Mouse (Mus musculus): ENCODE data around the gene Slc16a7.

The Slc16a7 gene

DNA sequence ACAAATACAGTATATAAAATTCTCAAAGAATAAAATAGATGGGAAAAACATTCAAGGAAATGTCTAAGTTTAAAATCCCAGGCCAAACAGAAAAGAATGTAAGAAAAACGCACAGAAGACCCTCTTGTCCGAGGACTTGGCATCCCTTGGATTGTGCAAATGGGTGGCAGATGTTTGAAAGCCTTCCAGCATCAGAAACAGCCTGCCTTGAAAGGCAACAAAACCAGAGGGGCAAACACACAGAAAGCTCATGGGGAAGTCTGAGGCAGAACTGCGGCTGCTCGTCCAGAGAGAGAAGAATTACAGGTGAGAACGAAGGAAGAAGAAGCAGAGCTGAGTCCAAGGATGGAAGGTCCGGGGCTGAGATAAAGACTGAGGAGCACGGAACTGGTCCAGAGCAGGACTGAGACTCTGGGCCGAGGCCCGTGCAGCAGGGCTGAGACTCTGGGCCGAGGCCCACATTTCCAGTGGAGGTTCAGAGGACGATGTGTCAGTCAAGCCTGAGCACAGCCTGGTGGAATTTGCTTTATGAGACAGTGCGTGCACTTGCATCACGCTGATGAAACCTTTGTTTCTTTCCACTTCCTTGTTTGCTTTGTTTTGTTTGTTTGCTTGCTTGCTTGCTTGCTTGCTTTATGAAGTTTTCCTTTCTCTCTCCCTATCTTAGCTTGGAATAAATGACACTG is 65.0 kb downstream of the Slc16a7 start:
- DNase-seq (ENCODE audit: low spot score), result no peak

DNA sequence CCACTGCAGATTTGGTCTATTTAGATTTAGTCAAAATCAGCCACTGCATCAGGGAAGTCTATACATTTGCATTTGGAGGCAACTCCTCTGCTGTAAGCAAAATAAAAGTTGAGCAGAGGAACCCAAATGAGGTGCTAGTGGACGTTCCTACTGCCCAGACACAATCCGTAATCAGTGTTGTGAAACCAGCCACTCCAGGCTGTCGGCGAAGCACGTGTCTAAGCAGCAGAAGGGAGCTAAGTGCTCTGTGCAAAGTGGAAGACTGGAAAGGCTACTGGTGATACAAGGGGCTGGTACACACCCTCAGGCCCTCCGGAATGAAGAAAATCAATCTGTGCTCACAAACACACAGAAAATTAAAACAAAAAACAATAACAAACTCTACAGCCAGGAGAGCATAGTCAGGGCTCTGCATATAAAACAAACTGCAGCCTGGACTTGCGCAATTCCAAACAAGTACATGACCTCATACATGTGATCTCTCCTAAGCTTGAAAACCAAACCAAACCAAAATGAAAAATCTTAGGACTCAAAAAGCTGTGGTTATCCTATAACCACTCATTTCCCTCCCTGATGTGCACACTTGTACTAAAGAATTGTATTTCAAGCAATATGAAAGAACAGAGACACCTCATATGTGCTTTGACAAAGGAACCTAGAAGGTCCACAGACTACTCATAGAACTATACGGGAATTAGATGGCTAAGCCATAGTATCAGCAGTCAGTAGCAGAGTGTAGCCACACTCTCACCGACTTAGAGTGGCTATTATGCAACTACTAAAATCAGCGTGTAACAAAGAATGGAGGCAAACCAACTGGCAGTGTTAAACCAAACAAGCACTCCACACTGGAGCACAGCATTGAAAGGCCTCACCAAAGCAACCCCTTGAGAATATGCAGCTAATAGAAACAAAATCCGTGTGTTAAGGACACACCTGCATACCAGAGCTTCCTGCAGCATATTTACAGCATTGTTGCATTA is 67.5 kb downstream of the Slc16a7 start:
- no peak for DNase-seq (ENCODE audit: low spot score)

DNA sequence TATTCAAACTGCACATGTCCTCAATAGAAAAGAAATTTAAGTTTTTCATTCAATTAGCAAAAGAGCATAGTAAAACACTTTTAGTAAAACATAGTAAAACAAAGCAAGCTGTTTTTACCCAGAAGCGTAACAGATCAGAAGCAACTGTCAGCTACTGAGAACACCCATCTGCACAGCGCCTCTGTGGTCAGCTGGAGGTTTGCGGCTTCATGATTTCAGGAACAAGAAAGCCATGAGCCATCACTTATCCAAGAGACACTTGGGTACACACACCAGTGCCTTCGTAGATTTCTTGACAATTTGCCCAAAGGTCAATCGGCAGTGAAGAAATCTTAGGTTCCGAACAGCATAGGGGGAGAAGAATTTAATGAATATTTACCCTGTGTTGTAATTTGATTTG is 71.9 kb downstream of the Slc16a7 start:
- no peak for DNase-seq (ENCODE audit: low spot score)

DNA sequence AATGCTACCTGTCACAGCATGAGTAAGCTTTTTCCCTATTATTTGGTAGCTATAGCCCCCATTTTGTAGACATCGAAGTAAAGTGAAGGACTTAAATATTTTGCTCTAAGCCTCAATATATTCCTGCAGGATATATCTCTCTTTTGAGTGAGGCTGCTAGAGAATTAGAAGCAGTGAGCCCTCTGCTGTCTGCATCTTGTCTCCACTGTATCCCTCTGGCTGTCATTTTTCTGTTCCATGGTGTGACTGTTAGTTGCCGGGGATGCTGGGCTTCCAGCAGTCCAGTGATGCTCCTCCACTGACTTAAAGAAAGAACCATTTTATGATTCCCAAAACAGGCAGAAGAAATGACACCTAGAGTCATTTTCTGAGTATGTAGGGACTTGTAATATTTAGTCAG is 78.4 kb downstream of the Slc16a7 start:
- DNase-seq (ENCODE audit: low spot score), result no peak

DNA sequence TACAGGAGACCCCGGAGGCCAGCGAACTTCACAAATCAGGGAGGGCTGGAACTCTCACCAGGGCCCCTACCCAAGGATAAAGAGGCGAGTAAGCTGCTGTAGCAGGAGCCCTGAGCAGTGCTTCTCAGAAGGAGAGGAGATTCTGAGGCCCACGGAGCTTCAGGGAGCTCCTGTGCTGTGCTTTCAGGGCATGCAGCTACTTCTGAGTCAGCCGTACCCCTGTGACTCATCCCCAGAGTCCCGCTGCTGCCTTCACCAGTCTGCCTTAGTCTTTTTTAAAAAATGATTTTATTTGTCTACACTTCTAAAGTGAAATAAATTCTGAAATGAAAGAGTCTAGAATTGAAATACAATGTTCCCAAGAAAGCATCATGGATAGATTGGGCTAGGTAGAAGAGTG is 91.2 kb downstream of the Slc16a7 start:
- DNase-seq (ENCODE audit: low spot score), result no peak

DNA sequence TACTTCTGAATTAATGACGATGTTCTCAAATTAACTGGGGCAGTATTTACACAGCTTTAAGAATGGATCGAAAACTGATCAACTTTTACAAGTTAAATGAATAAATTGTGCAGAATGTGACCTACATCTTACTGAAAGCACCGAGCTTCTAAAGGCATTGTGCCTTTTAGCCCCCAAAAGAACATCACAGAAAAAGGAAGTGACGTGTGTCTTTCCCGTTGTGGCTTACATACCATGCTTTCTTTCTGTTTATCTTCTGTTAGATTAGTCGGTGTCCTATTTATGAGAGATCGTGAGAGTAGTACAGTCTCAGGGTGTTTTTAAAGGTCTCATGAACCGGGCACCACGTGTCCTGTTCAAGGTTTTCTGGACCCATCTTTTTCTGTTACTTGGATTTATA is 98.9 kb downstream of the Slc16a7 start:
- DNase-seq (ENCODE audit: low spot score), result no peak

DNA sequence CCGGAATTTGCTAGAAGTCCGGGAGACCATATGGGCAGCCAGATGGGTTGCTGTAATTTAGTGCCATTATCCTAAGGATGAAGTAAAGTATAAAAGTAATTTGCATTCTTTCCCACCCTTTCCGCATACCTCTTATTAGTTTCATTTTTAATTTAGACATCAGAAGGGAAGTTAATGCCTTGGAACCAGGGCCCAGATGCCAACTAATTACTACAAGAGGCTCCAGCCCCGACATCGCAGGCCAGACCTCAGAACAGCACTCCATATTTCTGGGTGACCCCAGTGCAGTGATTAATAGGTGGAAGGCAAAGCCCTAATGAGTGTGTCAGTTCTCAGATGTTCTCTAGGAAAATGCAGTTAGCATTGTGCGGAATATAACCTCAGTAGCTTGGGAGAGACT is 100.7 kb downstream of the Slc16a7 start:
- DNase-seq (ENCODE audit: low spot score), result no peak

DNA sequence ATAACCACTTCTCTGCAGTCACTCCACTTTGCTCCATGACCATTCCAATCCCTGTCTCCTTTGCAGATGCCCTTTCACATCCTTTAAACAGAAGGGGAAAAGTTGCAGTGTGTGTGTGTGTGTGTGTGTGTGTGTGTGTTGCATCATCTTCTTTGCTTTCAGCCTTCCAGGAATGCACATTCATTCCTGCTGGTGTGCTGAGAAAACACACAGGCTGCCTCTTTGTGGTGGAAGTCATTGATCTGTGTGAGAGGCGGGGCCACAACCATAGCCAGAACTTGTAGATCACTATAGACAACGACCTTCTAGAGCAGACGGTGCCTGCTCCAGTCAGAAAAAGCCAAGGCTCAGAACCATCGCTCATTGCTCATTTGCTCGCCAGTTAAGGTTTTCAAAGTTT is 103.9 kb downstream of the Slc16a7 start:
- no peak for DNase-seq (ENCODE audit: low spot score)

DNA sequence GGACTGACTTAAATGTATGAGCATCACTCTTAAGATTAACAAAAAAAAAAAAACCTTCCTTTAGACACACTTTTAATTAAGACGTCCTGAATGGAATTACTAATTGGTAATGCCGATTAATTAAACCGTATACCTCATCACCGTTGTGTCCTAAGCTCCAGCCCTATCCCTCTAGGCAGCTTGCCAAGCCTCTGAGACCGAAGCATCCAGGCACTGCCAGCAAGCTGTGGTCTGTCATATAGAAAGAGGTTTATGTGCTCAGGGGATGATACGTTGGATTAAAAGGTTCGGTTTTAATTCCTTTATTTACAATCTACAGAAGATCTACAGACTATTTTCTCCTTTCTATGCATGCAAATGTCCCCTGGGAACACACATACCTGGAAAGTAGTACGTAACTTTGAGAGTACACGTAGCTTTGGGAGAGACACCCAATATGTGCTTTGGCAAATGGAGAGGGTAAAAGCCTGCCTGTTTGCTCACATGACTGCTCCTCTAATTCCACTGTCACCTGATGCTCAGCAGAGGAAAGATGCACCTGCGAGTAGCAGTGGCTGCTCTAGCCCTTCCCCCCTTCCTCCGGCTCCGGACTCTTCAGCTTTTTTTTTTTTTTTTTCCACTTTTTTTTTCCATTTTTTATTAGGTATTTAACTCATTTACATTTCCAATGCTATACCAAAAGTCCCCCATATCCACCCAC is 114.0 kb downstream of the Slc16a7 start:
- DNase-seq (ENCODE audit: low spot score), result no peak

DNA sequence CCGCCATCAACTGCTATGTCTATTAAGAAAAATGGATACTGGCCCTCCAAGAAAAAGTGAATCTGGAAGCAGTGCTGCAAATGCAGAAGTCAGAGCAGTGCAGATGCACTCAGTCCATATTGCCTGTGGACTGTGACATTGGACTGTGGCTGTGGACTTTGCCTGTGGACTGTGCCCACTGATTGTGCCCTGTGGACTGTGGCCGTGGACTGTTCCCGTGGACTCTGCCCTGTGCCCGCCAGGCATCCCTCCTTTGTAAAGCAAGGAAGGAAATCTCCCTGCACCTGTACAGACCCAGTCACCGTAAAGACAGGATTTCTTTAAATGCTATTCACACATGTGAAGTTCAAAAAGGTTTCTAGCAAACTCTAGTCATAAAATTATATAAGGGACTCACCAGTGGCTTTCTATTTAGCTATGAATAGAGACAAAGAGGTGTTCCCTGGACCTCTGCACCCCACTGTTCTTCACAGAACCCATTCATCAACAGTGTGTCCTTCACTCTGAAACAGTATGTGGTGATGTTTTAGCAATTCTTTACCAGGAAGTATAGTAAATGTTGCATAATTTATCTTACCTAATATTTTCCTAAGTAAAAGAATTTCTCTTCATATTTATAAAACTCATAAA is 114.6 kb downstream of the Slc16a7 start:
- DNase-seq (ENCODE audit: low spot score), result no peak

DNA sequence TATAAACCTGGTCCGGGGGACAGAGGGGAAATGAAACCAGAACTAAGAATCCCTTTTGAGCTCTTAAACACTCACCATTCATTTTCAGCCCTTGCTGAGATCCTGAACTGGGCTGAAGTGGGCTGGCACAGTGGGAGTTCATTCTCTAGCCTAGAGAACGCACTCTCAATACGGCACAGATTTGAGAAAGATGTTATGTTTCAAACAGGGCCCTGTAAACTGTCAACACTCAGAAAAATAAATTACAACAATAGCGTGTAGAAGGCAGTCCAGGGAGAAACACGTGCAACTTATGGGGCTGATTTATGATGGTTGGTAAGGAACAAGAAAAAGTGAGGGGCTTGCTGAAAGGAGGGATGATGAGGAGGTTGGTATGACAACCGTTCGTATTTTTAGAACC is 115.5 kb downstream of the Slc16a7 start:
- DNase-seq (ENCODE audit: low spot score), result no peak

DNA sequence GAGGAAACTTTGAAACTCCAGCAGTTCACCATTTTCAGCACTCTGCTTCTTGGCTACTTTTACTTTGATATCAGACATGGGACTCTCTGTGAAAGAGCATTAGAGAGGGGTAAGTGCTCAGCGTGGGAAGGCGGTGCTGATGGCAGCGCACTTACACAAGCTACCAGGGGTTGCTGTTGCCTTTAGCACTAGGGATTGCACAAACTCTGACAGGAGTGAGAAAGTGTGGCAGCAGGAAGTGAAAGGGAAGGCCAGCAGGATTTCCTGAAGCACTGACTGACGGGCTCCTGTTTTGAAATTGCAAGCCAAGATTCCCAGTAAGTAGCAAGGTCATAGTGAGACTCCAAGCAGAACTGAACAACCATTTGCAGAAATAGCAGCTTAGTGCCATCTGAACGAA is 117.8 kb downstream of the Slc16a7 start:
- DNase-seq (ENCODE audit: low spot score), result no peak

DNA sequence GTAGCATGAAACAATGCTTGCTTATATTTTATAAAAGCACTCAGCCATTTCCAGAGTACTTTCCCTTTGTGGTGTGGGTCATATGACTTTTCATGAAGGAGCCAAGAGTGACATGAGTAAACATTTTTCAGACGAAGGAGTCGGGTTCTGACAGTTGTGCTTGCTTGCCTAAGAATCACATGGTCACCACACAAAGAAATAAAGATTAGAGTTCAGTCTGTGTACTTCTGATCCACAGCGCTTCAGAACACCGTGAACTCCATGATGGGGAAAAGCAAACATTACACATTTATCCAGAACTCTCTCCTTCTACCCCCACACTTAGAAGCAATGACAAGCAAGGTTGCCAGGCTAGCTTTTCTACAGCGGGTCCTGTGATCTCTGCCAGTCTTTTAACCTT is 119.0 kb downstream of the Slc16a7 start:
- no peak for DNase-seq (ENCODE audit: low spot score)

DNA sequence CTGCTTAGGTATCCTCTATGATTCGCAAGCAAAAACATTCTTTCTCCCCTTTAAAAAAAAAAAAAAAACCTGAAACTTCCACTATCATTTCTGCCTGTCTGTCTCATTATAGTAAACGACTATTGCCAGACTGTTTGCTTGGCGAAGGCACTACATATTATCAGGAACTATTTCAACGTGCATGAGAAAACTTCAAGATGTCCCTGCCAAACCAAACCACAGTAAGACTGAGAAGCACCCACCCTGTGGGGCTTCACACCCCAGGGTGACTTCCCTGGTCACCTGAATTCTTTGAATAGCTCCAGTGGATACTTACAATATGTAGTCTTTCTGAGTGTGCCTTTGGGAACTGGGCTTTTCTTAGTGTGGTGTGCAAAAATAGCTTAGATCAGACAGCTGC is 122.9 kb downstream of the Slc16a7 start:
- DNase-seq (ENCODE audit: low spot score), result no peak

DNA sequence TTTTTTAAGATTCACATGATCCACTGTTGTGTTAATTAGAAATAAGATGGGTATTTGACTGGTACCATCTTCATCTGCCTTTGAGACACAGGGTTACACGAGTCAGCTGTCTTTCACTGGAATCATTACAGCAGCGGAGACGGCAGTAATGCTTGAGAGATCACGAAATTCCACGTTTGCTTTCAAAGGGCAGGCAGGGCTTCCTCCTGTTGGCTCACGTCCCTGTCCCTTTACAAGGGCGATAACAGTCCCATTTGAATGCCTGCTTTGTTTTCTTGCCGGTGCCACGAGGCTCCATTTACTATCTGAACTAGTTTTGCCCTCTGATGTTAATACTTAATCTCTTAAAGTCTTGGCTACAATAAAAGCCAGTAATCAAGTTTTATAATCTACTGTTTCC is 123.4 kb downstream of the Slc16a7 start:
- DNase-seq (ENCODE audit: low spot score), result no peak

DNA sequence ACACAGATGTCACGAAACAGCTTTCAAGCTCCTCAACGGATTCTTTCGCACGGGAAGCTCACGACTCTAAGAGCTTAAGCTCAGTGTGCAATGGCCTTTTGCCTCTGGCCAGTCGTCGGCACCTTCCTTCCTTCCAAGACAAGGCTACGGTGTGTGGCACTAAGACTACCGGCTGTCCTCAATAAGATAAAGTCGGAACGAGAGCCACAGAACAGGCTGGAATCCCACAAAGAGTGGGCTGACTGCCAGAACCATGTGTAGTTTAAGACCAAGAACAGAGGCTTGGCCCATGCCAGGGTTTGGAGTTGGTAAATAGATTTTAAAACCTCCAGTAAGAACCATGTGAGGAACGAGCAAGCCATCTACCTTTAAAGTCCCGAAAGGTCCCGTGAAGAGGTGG is 123.8 kb downstream of the Slc16a7 start:
- no peak for DNase-seq (ENCODE audit: low spot score)

DNA sequence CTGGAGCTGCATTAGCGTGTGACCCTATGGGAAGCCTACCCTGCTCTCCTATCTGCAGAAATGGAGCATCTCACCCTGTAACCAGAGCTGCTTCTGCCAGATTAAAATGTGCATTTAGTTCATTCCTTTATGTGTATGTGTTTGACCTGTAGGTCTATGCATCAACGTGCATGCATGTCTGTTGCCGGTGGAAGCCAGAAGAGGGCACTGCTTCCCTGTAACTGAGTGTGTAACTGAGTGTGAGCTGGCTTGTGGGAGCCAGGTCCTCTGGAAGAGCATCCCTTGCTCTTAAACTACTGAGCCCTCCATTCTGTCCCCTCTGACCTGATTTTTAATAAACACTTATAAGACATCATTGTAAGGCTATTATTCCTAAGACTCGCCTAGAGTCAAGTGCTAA is 124.3 kb downstream of the Slc16a7 start:
- no peak for DNase-seq (ENCODE audit: low spot score)

DNA sequence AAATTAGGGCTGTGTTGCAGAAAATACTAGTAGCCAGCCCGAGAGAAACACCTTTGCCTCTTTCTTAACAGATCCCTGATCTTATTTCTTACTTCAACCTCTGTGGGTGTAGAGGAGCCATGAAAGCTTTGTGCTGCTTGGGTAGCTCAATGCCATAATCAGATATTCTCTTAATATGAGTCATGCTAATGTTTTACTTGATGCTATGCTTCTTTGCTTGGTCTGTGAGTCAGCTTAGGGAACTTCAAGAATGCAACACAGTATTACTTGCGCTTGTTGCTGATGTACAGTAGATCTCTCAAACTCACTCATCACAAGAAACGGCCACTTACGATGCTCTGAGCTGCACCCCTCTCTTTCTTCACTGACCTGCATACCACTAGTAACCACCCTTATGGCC is 133.4 kb downstream of the Slc16a7 start:
- no peak for DNase-seq (ENCODE audit: low spot score)

DNA sequence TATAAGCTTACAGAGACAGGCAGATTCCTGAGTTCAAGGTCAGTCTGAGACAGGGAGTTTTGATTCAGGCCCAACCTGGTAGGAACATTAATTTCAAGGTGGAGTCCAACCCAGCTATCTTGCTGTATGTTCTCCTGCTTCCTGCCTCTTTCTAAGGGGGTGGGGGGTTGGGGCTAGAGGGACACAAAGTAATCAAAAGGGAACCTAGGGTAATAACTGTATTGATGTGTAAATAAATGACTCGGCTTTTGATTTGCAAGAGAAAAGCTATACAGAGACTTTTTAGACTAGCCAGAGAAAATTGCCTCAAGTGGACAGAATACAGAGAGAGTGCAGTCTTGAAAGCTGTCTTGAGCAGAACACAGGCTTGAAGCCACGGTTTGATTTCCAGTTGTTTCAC is 174.7 kb downstream of the Slc16a7 start:
- DNase-seq (ENCODE audit: low spot score), result no peak

DNA sequence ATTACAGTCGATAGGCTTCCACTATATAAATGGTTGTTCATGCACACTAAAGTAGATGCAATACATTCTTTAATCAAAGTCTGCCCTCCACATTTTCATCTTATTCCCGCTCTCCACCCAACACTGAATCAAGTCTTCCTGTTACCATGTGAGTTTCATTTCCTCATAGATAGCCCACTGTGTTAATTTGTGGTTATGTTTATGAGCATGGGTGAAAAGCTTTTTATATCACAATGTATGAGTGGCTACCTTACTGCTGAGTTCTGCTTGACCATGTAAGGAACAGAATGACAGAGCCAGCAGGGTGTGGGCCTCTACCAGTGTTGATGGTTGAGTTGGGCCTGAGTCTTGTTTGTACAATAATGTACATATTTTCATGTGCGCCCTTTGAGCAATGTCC is 175.5 kb downstream of the Slc16a7 start:
- no peak for DNase-seq (ENCODE audit: low spot score)

DNA sequence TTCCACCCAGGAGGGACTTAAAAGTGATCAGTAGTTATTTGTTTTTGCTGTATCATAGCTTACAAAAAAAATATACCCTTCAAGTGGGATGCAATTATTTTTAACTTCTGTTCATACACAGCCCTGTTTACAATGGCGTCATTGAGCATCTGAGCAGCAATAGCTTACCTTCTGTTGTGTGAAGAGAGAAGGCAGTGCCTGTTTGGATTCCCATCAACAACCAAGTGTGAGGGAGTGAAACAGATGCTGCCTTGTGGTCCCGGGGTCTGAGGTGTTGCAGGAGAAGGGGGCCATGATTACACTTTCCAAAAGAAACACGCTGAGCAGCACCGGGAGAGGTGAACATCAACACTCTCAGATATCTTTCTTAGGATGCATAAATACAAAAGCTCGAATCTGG is 201.7 kb downstream of the Slc16a7 start:
- no peak for DNase-seq (ENCODE audit: low spot score)

DNA sequence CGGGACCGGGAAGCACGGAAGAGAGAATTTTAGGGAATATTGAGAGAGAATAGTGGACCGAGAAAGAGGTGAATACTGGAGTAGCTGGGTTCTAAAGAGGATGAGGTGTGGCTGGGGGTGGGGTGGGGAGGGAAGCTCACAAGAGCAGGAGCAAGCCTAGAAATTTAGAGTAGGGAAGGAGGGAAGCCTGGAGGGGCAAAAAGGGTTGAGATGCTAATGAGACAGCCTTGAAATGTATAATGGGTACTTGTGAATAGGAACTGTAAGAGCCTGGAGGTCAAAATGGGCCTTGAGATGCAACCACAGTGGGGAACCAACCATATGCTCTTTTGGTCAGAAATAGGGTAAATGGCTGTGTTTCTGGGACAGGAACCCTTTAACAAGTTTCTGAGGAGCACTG is 203.9 kb downstream of the Slc16a7 start:
- no peak for DNase-seq (ENCODE audit: low spot score)
